Mouse (Mus musculus) cerebellum, adult 2 months (tissue): ENCODE measurements around the gene Fam69b.

Experiments
- CTCF ChIP-seq: fragments of 200-500 bp; IDR thresholded peaks from 2 replicates; pipeline ENCODE4 v1.5.1; 2011; ENCODE audit warnings: low read depth, mild to moderate bottlenecking, control low read depth, low read length, moderate library complexity, borderline replicate concordance; ENCODE audit not compliant: insufficient read depth
- POLR2A ChIP-seq: fragments of 200-500 bp; IDR thresholded peaks from 2 replicates; pipeline ENCODE4 v1.6.1; 2011; ENCODE audit warnings: low read length, control low read depth, borderline replicate concordance; ENCODE audit not compliant: insufficient read depth

DNA sequence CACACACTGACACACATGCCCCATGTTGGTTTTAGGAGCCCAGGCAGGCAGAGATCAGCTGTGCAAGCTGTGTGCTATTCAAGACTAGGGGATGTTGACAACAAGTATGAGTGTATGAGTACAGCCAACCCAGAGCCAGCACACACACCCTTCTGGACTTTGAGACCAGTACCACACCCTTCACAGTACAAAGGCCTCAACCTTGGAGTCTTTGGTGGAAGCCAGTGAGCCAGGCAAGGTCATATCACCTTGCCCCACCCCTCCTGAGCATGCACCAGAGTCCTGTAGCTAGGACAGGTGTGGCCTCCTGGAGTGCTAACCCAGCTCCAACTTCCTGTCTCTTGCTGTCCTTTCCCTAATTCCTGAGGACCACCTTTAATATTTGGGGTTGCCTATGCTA lies 17.2 kb upstream of the Fam69b start:
- TF ChIP-seq POLR2A (no peak), CTCF (no peak)
